Mouse (Mus musculus) neural tube, embryonic 14.5 days (tissue): Measurements from ENCODE around the gene Il13. TPM values are rescaled to one million over a fixed set of nuclear protein-coding genes. Genes with fewer than 3 reads are reported as not detected.

Experiments used
- ATAC-seq: fragments of 200-750 bp; cut with Nextera tagmentation; 2 replicates; pipeline ENCODE4 v1.8.0; 2017; ENCODE audit warnings: low read depth, mild to moderate bottlenecking, moderate TSS enrichment, moderate library complexity
- H3K27ac ChIP-seq: fragments of 300-500 bp; sonication (generic); 2 replicates; pipeline ENCODE4 v1.5.1; 2014; ENCODE audit warnings: low read depth, mild to moderate bottlenecking, control low read depth, low read length, moderate library complexity, mixed read lengths
- H3K27me3 ChIP-seq: fragments of 300-500 bp; sonication (generic); 2 replicates; pipeline ENCODE4 v1.6.1; 2014; ENCODE audit warnings: low read length; ENCODE audit not compliant: control insufficient read depth, insufficient read depth
- H3K36me3 ChIP-seq: fragments of 300-500 bp; sonication (generic); 2 replicates; pipeline ENCODE4 v1.6.1; 2014; ENCODE audit warnings: low read length, mixed read lengths; ENCODE audit not compliant: control insufficient read depth, insufficient read depth
- H3K4me1 ChIP-seq: fragments of 300-500 bp; sonication (generic); 2 replicates; pipeline ENCODE4 v1.6.1; 2014; ENCODE audit warnings: low read length; ENCODE audit not compliant: control insufficient read depth, insufficient read depth
- H3K4me2 ChIP-seq: fragments of 300-500 bp; sonication (generic); 2 replicates; pipeline ENCODE4 v1.6.1; 2014; ENCODE audit warnings: mild to moderate bottlenecking, low read depth, low read length, control low read depth
- H3K4me3 ChIP-seq: fragments of 300-500 bp; sonication (generic); 2 replicates; pipeline ENCODE4 v1.5.1; 2014; ENCODE audit warnings: low read depth, low read length, control low read depth, mixed read lengths
- H3K9ac ChIP-seq: fragments of 300-500 bp; sonication (generic); replicated peaks from 2 replicates; pipeline ENCODE4 v1.6.1; 2014; ENCODE audit warnings: low read depth, mild to moderate bottlenecking, control low read depth, low read length, mixed read lengths
- H3K9me3 ChIP-seq: fragments of 300-500 bp; sonication (generic); 2 replicates; pipeline ENCODE4 v1.6.1; 2016; ENCODE audit warnings: low read length; ENCODE audit not compliant: control insufficient read depth
- WGBS: fragments of 180-500 bp; shearing (Covaris S2); extraction: QIAGEN DNeasy Blood & Tissue Kit; methylation state at CpG from one replicate; pipeline ENCODE4 v1.1.7; 2014; 5-methylcytosine and 5-hydroxymethylcytosine counted together
- polyA plus RNA-seq: library from polyadenylated mRNA; unstranded; fragments of >200 nt; fragmentation: Nextera tagmentation; extraction: Ambion mirVana; gene quantifications from 2 replicates; pipeline ENCODE4 v1.2.1, GENCODE M21; 2014

Gene Il13
- polyA plus RNA-seq, 1 experiment from 2014 or later: not detected

DNA sequence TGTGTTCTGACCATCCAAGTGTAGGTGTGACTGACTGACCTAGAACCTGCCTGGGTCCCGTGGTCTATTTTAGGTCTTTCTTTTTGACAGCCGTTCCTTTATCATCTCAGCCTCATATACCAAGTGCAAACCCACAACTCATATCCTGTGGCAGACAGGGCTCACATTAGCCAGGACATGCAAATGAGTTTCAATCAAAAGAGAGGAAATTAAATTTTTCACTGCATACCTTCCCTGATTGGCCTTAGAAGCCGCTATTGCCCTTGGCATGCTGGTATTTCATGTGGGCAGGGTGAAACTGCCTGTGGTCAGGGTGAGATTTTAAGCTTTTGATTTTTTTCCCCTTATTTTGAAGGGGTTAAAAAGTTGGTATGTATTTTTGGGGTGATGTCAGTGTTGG is 24.8 kb downstream of the Il13 start:
- H3K27ac ChIP-seq: no peak overlapping the region
- no peak overlapping the region for H3K4me3 ChIP-seq
- no peak for ATAC-seq
- no peaks in the 10 kb centered on the region for H3K4me1 ChIP-seq
- WGBS: 84% methylated on average over 3 of the region's 3 CpGs
- H3K9ac ChIP-seq: no peak overlapping the region
- no peaks in the 10 kb centered on the region for H3K36me3 ChIP-seq
- no peaks in the 10 kb centered on the region for H3K27me3 ChIP-seq
- H3K4me2 ChIP-seq: no peak overlapping the region
- H3K9me3 ChIP-seq: no peaks in the 10 kb centered on the region

DNA sequence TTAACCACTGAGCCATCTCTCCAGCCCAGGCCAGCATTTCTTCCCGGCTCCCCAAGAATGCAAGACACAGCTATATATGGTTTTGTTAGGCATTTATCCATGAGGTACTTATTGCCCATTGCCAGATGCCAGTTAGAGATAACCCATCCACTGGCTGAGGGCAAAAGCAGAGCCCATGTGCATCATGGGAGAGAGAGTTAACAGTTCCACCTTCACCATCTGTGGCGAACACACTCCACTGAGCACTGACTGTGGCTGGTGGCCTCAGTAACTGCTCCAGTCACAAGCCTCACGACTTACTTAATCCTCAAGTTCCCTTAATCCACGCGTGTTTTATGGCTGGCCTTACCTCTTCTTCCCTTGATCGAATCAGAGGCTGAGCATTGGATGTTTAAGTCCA is 25.3 kb downstream of the Il13 start:
- Histone ChIP-seq H3K4me2 (no peak overlapping the region), H3K9ac (no peak overlapping the region), H3K4me1 (no peaks in the 10 kb centered on the region), H3K36me3 (no peaks in the 10 kb centered on the region), H3K9me3 (no peaks in the 10 kb centered on the region), H3K27me3 (no peaks in the 10 kb centered on the region), H3K27ac (no peak overlapping the region), H3K4me3 (no peak overlapping the region)
- ATAC-seq: no peak
- WGBS: 85% methylated on average over 6 of the region's 6 CpGs

GRCm38 (mm10) chr11:53605609-53606008 is 28.9 kb downstream of the Il13 start:
- no peak overlapping the region for H3K4me3 ChIP-seq
- H3K9ac ChIP-seq: no peak overlapping the region
- no peaks in the 10 kb centered on the region for H3K27me3 ChIP-seq
- peaks cover 23% of the 10 kb centered on the region for H3K36me3 ChIP-seq
- WGBS: 11% methylated on average over 12 of the region's 12 CpGs
- no peak overlapping the region for H3K27ac ChIP-seq
- no peak for ATAC-seq
- no peaks in the 10 kb centered on the region for H3K9me3 ChIP-seq
- H3K4me1 ChIP-seq: no peaks in the 10 kb centered on the region
- H3K4me2 ChIP-seq: no peak overlapping the region

GRCm38 (mm10) chr11:53604983-53605382 is 29.5 kb downstream of the Il13 start:
- H3K4me1 ChIP-seq: no peaks in the 10 kb centered on the region
- no peaks in the 10 kb centered on the region for H3K27me3 ChIP-seq
- no peak for ATAC-seq
- no peak overlapping the region for H3K27ac ChIP-seq
- no peak overlapping the region for H3K4me3 ChIP-seq
- H3K9ac ChIP-seq: no peak overlapping the region
- no peak overlapping the region for H3K4me2 ChIP-seq
- H3K9me3 ChIP-seq: no peaks in the 10 kb centered on the region
- H3K36me3 ChIP-seq: peaks cover 29% of the 10 kb centered on the region
- 97% methylated on average over 3 of the region's 3 CpGs for WGBS

GRCm38 (mm10) chr11:53591116-53591515 is 43.4 kb downstream of the Il13 start:
- WGBS: 95% methylated on average over 5 of the region's 5 CpGs
- no peak for ATAC-seq

GRCm38 (mm10) chr11:53590368-53590768 is 44.1 kb downstream of the Il13 start:
- Histone ChIP-seq H3K4me3 (no peak overlapping the region), H3K27ac (no peak overlapping the region), H3K9me3 (no peaks in the 10 kb centered on the region), H3K4me1 (no peaks in the 10 kb centered on the region), H3K27me3 (no peaks in the 10 kb centered on the region), H3K36me3 (peaks cover 71% of the 10 kb centered on the region), H3K9ac (no peak overlapping the region), H3K4me2 (no peak overlapping the region)
- WGBS: 48% methylated on average over 15 of the region's 15 CpGs
- no peak for ATAC-seq

More at GRCm38 (mm10) chr11:53591116-53591515, 43.4 kb downstream of the Il13 start:
- H3K4me1 ChIP-seq: no peaks in the 10 kb centered on the region
- H3K9ac ChIP-seq: no peak overlapping the region
- no peak overlapping the region for H3K4me3 ChIP-seq
- H3K27me3 ChIP-seq: no peaks in the 10 kb centered on the region
- no peak overlapping the region for H3K4me2 ChIP-seq
- H3K27ac ChIP-seq: no peak overlapping the region
- H3K36me3 ChIP-seq: peaks cover 67% of the 10 kb centered on the region
- H3K9me3 ChIP-seq: no peaks in the 10 kb centered on the region

DNA sequence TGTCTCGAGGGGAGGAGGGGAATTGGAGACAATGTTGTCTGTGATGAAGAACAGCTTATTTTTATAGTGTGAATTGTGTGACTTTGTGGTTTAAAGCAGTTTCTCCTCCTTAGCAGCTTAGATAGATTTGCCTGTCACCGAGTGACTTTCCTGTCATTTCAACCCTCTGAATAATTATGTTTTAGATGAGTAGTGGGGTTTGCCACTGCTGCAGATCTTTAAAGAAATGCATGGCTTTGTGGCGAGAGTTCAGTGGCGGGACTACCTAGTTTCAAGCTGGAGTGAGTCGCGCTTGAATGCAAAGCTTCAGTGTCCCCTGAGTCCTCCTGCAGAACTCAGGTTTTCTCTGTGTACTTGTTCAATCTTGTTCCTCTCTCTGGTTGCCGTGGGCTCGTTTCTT is 46.2 kb downstream of the Il13 start:
- ATAC-seq: no peak

DNA sequence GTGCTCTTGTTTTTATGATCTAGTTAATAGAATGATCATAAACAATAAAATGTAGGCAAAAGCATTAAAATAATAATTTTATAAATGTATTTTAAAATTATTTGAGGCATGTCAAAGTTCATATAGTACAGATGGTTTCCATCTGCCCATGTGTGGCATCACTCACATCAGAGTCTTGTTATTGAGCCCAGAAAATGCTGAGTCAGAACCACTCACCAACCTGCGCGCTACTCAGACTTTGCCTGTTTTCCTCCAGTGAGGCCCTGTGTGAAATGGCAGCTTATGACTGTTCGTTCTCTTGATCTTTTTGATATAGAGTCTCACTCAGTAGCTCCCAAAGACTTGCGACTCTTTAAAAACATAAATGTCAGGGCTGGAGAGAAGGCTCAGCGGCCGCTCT is 49.0 kb downstream of the Il13 start:
- no peaks in the 10 kb centered on the region for H3K9me3 ChIP-seq
- peaks cover 62% of the 10 kb centered on the region for H3K36me3 ChIP-seq
- H3K27ac ChIP-seq: no peak overlapping the region
- 96% methylated on average over 6 of the region's 6 CpGs for WGBS
- H3K4me2 ChIP-seq: no peak overlapping the region
- H3K9ac ChIP-seq: no peak overlapping the region
- no peaks in the 10 kb centered on the region for H3K27me3 ChIP-seq
- H3K4me3 ChIP-seq: no peak overlapping the region
- ATAC-seq: no peak
- no peaks in the 10 kb centered on the region for H3K4me1 ChIP-seq

More for the DNA sequence above, 46.2 kb downstream of the Il13 start:
- H3K27me3 ChIP-seq: no peaks in the 10 kb centered on the region
- H3K27ac ChIP-seq: no peak overlapping the region
- no peak overlapping the region for H3K4me2 ChIP-seq
- no peaks in the 10 kb centered on the region for H3K9me3 ChIP-seq
- H3K9ac ChIP-seq: no peak overlapping the region
- peaks cover 76% of the 10 kb centered on the region for H3K36me3 ChIP-seq
- no peaks in the 10 kb centered on the region for H3K4me1 ChIP-seq
- 89% methylated on average over 8 of the region's 8 CpGs for WGBS
- no peak overlapping the region for H3K4me3 ChIP-seq

GRCm38 (mm10) chr11:53584849-53585248 is 49.7 kb downstream of the Il13 start:
- no peak overlapping the region for H3K27ac ChIP-seq
- no peaks in the 10 kb centered on the region for H3K4me1 ChIP-seq
- peaks cover 60% of the 10 kb centered on the region for H3K36me3 ChIP-seq
- H3K27me3 ChIP-seq: no peaks in the 10 kb centered on the region
- no peak overlapping the region for H3K4me3 ChIP-seq
- no peak for ATAC-seq
- no peak overlapping the region for H3K4me2 ChIP-seq
- H3K9me3 ChIP-seq: no peaks in the 10 kb centered on the region
- WGBS: 58% methylated on average over 3 of the region's 3 CpGs
- H3K9ac ChIP-seq: no peak overlapping the region

DNA sequence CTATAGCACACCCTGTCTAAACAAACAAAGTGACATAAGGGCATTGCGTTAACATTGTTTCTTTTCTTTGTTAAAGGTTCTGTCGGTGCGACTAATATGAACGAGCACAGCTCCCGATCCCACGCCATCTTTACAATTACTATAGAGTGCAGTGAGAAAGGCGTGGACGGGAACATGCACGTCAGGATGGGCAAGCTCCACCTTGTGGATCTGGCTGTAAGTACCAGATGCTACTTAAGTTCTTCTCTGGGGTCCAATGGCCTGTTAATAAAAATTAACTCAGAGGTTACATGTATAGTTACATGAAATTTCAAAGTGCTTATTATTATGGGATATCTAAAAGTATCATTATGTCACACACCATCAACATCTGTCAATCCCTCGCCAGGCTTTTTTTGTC is 51.4 kb downstream of the Il13 start:
- Histone ChIP-seq H3K4me1 (no peaks in the 10 kb centered on the region), H3K27me3 (no peaks in the 10 kb centered on the region), H3K36me3 (peaks cover 55% of the 10 kb centered on the region), H3K27ac (no peak overlapping the region), H3K4me3 (no peak overlapping the region), H3K9me3 (no peaks in the 10 kb centered on the region), H3K9ac (no peak overlapping the region), H3K4me2 (no peak overlapping the region)
- no peak for ATAC-seq
- 60% methylated on average over 10 of the region's 10 CpGs for WGBS
